Mouse (Mus musculus) kidney, postnatal 14 days (tissue): Measurements from ENCODE around the gene Fam205a3.
"Not testable (repeated sequence)": the region's sequence is repeated elsewhere in the genome, so short reads cannot be mapped to it uniquely, and the experiment has no call there.

Experiments used
- DNase-seq: peaks from one replicate; pipeline ENCODE4 v3.0.0; 2022; ENCODE audit warnings: mixed read lengths

Gene Fam205a3

GRCm38 (mm10) chr4:42318034-42318433 is at the start of gene Fam205a3:
Fam205a3 (plus strand) TSS chr4:42318334.
- DNase-seq: not testable (repeated sequence)

GRCm38 (mm10) chr4:42293967-42294366 is 24.2 kb upstream of the Fam205a3 start, which contains the start of gene Gm21953:
Gm21953 (plus strand) TSS chr4:42294267.
- not testable (repeated sequence) for DNase-seq
